Mouse (Mus musculus): ENCODE measurements at regions not wholly inside any gene's neighbourhood (a gene's known extent, or its start where the extent isn't known, plus 50 kb on each side); places are given as distances from the start of the nearest gene placed in this dataset.

- no peak for DNase-seq
Observed at GRCm38 (mm10) chr13:31504316-31504715, 51.6 kb upstream of the Foxq1 start.

GRCm38 (mm10) chr13:31505386-31505785 is 50.5 kb upstream of the Foxq1 start:
- no peak for DNase-seq
